Mouse (Mus musculus) macrophage (primary cell): Measurements from ENCODE around the gene Uba2. TPM values are rescaled to one million over a fixed set of nuclear protein-coding genes. Genes with fewer than 3 reads are reported as not detected.
"Not testable (repeated sequence)": the region's sequence is repeated elsewhere in the genome, so short reads cannot be mapped to it uniquely, and the experiment has no call there.

Experiments
- H3K27ac ChIP-seq: fragments of 350-480 bp; formaldehyde crosslinking; 2 replicates; pipeline ENCODE4 v1.9.0; 2021
- H3K36me3 ChIP-seq: fragments of 350-480 bp; formaldehyde crosslinking; 2 replicates; pipeline ENCODE4 v1.9.0; 2021; ENCODE audit errors: inconsistent target
- H3K4me3 ChIP-seq: fragments of 350-480 bp; formaldehyde crosslinking; 2 replicates; pipeline ENCODE4 v1.9.0; 2021; ENCODE audit errors: inconsistent target
- H3K79me2 ChIP-seq: fragments of 350-480 bp; formaldehyde crosslinking; 2 replicates; pipeline ENCODE4 v1.9.0; 2021; ENCODE audit errors: inconsistent target
- WGBS: methylation state at CpG from one replicate; pipeline ENCODE4 v1.1.7; 2026; ENCODE audit warnings: inconsistent platforms; ENCODE audit not compliant: missing documents; 5-methylcytosine and 5-hydroxymethylcytosine counted together
- polyA plus RNA-seq: library from polyadenylated mRNA; stranded (reverse); fragments of 250-400 nt; gene quantifications from 3 replicates; pipeline ENCODE4 v1.2.4, GENCODE M21; 2018; ENCODE audit warnings: inconsistent platforms

Uba2 gene
- polyA plus RNA-seq, 1 experiment from 2014 or later, result 48.6 TPM

DNA sequence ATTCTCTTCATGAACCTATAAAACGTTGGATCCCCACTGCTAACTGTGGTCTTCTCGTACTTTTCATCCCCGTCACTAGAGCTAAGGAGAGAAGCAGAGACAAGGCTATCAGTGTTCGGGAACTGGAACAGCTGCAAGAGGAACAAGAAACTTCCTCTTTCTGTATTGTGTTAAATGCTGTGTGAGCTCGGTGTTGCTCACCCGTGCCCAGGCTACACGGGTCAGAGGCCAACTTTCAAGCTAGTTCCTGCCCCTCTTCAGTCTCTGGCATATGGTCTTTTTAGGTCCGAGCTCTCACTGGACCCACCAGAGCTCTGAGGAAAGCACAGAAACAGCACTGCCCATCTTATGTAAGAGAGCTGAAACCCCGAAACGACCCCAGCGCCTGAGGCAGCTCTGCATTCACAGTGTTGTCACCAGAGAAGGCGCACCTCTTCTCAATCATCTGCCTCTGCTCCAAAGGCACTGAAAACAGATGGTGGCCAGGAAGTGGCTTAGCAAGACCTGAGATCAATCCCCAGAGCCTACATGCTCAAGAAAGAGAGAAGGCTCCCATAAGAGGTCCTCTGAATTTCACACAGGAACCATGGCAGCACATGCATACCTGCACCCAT, 20.1 kb upstream of the Uba2 start:
- peaks cover 31% of the 10 kb centered on the region for H3K79me2 ChIP-seq
- H3K36me3 ChIP-seq, result peaks cover 38% of the 10 kb centered on the region
- H3K4me3 ChIP-seq, result no peak overlapping the region
- 18% methylated on average over 12 of the region's 12 CpGs for WGBS
- H3K27ac ChIP-seq, result peak overlapping the region; percentile 63

DNA sequence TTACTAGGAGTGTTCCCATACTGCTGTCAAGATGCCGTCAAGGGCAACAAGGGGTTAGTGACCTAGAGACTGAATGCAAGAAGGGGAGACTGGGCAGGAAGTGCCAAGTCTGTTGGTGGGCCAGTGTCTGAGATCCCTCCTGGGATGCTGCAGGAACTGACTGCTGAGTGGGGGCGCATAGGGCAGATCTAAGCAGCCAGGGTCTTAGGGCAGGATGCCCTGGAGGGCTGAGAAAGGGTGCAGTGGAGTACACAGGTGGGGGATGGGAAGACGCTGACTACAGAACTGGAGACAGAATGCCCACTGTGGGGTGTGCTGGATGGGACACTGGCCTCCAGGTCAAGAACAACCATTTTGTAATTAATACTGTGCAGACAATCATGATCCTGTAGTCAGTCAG, 14.4 kb upstream of the Uba2 start:
- Histone ChIP-seq H3K4me3 (no peak overlapping the region), H3K36me3 (peaks cover 51% of the 10 kb centered on the region)
- 94% methylated on average over 3 of the region's 3 CpGs for WGBS

DNA sequence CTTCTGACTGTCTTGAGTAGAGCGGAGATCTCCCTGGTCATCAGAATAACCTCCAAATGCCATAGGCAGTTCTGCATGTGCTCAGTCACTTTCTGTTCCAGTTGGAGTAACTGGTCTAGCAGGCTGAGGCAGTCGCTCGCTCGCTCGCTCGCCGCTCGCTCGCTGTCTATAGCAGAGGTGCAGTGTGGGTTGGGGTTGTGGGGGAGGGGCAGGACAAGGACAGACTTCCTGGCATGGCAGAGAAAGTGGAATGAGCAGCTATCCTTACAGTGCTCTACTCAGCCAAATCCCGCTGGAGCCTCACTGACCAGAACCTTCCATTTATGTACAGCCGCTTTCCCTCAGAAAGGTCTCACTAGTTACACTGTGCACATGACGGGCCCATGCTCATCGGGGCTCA, 14.0 kb upstream of the Uba2 start:
- Histone ChIP-seq H3K79me2 (no peaks in the 10 kb centered on the region), H3K4me3 (no peak overlapping the region), H3K36me3 (peaks cover 46% of the 10 kb centered on the region), H3K27ac (no peak overlapping the region)
- over 99% methylated on average over 13 of the region's 13 CpGs for WGBS

More for the DNA sequence above, 14.4 kb upstream of the Uba2 start:
- H3K79me2 ChIP-seq, result no peaks in the 10 kb centered on the region
- no peak overlapping the region for H3K27ac ChIP-seq

DNA sequence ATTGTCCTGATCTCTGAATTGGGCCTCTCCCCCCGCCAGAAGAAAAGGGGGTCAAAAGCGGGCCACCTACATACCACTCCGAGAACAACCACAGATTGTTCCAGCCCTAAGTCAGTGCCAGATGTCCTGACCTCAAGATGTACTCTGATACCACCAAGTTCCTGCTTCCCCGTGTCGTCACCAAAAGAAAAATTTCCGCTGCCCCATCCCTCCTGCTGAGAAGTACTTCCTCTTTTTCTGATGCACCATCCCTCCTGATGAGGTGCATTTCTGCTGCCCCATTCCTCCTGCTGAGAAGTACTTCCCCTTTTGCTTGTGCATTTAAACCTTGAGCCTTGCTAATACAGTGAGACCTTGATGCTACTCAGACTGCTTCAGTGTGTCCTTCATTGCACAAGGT, 6.8 kb upstream of the Uba2 start:
- H3K4me3 ChIP-seq, H3K36me3 ChIP-seq, H3K27ac ChIP-seq, H3K79me2 ChIP-seq: not testable (repeated sequence)
- 79% methylated on average over 5 of the region's 6 CpGs for WGBS

DNA sequence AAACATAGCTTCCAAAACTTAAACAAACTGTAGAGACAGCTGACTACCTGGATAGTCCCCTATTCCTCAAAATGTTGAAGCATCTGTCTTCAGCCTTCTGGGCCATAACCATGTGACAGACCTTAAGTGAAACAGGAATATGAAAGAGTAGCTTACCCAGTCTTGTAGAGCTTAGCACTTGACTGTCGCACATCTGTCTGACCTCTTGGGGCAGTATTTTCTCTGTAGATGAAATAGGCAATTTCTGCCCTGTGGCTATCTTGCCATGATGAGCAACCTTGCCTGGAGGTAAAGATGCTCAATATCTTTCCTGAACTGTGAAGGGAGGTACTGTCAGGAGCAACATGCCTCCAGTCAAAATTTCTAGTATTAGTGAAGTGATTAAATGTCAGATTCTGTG, 2.9 kb upstream of the Uba2 start:
- Histone ChIP-seq H3K79me2 (peaks cover 10% of the 10 kb centered on the region), H3K36me3 (no peaks in the 10 kb centered on the region), H3K27ac (no peak overlapping the region), H3K4me3 (no peak overlapping the region)
- 93% methylated on average over 1 of the region's 1 CpGs for WGBS

DNA sequence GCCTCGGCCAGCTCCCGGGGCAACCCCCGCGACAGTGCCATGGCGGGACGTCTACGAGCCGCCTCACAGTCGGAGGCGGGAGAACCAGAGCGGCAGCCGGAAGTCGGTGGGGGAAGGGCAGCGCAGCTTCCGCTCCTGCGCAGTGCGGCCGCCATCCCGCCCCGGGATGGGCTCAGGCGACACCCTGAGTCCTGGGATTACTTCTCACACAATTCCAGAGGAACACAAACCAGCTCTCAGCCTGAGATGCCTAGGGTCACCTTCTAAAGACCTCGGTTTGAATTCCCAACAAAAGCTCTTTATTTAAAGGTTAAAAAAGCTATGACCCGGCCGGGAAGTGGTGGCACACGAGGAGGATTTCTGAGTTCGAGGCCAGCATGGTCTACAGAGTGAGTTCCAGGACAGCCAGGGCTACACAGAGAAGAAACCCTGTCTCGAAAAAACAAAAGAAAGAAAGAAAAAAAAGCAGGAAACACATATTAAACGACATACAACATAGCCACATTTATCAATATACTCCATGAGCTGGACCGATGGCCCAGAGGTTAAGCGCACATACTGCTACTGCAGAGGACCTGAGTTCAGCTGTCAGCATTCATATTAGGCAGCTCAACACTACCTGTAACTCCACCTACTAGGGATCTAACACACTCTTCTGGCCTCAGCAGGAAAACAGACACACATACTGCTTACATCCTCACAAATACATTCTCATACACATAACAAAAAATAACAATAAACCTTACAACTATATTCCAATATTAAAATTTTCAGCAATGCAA, 738 bp downstream of the Uba2 start:
- WGBS, result 8% methylated on average over 29 of the region's 30 CpGs
- Histone ChIP-seq H3K27ac (no peak overlapping the region), H3K79me2 (peaks cover 39% of the 10 kb centered on the region), H3K4me3 (peak overlapping the region; percentile 78; the same call in 1 of the 2 replicates), H3K36me3 (peaks cover 12% of the 10 kb centered on the region)

DNA sequence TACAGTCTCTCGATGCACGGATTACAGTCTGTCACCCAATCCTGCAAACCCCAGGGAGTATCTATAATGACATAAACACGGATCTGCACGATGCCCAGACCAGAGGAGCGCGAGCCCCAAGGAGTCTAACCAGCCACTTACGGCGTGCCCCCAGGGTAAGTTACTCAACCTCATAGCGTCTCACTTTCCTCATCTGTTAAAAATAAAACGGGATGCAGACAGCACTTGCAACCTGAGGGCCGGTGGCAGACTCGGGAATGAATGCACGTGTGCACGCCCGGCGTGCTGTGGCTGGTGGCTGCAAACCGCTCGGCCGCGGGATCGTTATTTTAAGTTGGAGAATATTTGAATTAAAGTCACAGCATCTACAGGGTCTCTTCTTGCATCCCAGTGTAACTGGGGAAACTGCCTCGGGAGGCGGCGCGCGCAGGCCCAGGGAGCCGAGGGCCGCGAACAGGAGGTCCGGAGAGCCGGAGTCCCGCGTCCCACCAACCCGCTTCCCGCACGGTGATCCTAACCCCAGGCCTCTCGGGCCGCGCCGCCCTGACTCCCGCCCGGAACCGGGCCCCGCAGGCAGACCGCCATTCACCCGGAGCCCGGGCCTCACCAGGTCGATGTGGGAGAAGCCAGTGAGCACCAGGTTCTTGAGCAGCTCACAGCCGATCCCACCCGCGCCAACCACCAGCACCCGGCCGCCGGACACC, 1.5 kb downstream of the Uba2 start:
- Histone ChIP-seq H3K4me3 (peak overlapping the region; percentile 78), H3K36me3 (peaks cover 19% of the 10 kb centered on the region), H3K27ac (peak overlapping the region; percentile 34), H3K79me2 (peaks cover 39% of the 10 kb centered on the region)
- 0% methylated on average over 53 of the region's 54 CpGs for WGBS

DNA sequence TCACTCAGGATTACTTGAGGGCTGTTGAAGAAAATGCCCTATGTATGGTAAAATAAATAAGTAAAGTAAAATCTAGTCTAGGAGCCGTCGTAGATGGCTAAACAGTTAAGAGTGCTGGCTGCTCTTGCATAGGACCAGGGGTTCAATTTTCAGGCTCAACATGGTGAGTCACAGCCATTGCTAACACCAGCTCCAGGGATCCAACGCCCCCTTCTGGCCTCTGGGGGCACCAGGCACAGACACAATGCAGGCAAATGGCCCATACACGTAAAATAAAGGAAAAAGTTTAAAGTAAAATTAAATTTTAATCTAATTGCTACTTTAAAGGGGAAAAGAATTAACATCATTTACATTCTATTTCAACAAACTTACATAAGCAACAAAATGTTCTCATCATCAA, 2.5 kb downstream of the Uba2 start:
- H3K79me2 ChIP-seq, result peaks cover 39% of the 10 kb centered on the region
- WGBS, result 48% methylated on average over 3 of the region's 4 CpGs
- no peak overlapping the region for H3K27ac ChIP-seq
- peaks cover 29% of the 10 kb centered on the region for H3K36me3 ChIP-seq
- H3K4me3 ChIP-seq, result peak overlapping the region; percentile 78

DNA sequence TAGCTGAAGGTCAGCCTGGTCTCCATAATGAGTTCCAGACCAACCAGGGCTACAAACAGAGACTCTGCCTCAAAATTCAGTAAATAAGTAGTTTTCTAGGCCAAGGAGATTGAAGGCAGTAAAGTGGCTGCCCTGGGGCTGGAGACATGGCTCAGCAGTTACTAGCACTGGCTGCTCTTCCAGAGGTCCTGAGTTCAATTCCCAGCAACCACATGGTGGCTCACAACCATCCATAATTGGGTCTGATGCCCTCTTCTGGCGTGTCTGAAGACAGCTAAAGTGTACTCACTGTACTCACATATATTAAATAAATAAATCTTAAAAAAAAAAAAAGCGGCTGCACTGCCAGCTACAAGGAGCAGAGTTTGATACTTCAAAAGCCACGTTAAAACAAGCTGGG, 3.4 kb downstream of the Uba2 start:
- 91% methylated on average over 3 of the region's 3 CpGs for WGBS
- no peak overlapping the region for H3K4me3 ChIP-seq
- peaks cover 39% of the 10 kb centered on the region for H3K79me2 ChIP-seq
- H3K27ac ChIP-seq, result no peak overlapping the region
- H3K36me3 ChIP-seq, result peaks cover 37% of the 10 kb centered on the region

DNA sequence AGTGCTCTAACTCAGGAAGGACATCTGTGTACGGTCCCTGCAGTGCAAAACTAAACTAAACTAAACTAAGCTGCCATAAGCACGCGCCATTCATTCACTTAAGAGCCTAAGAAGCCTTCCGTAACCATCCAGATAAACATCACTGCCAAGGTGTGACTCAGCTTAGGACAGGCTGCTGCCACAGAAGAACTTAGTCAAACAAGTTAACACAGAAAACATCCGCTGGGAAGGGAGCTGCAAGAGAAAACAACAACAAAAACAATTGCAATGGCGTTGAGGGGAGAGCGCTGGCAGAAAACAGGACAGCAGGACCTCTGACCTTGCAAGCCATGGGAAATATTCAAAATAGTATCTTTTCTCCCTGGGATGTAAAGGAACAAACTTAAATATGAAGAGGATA, 4.7 kb downstream of the Uba2 start:
- peaks cover 48% of the 10 kb centered on the region for H3K36me3 ChIP-seq
- 89% methylated on average over 7 of the region's 7 CpGs for WGBS
- H3K27ac ChIP-seq, result no peak overlapping the region
- peaks cover 39% of the 10 kb centered on the region for H3K79me2 ChIP-seq
- H3K4me3 ChIP-seq, result no peak overlapping the region

DNA sequence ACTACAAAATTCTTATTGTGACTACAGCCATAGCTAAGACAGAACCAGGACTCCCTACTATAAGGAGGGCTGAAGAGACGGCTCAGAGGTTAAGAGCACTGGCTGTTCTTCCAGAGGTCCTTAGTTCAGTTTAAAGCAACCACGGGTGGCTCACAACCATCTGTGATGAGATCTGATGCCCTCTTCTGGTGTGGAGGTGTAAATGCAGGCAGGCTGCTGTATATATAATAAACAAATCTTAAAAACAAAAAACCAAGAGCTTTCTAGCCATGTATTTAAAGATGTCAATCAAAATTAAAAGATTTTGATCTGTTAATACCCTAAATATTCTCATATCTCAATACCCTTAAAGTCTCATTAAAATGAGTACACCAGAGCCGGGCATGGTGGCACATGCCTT, 10.2 kb downstream of the Uba2 start:
- H3K79me2 ChIP-seq, result no peaks in the 10 kb centered on the region; the same call in 1 of the 2 replicates
- 100% methylated on average over 2 of the region's 3 CpGs for WGBS

DNA sequence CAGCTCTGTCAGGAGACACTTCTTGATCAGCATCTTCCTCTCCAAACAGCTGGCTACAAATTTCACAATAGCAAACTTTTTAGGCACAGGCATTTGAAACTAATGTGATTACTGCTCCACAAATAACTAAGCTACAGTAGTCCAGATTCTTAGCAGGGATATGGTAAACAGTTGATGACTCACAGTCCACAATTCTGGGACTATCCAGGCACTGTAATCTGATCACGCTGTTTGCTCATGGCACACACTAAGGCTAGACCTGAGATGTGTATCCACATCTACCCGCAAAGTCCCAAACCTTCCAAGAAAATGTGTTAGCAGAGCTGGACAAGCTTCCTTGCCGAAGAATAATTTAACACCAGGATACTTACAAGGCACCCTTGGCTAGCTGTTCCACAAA, 11.4 kb downstream of the Uba2 start:
- H3K36me3 ChIP-seq, result peaks cover 89% of the 10 kb centered on the region
- no peak overlapping the region for H3K4me3 ChIP-seq
- no peaks in the 10 kb centered on the region; the same call in 1 of the 2 replicates for H3K79me2 ChIP-seq
- H3K27ac ChIP-seq, result no peak overlapping the region
- 97% methylated on average over 3 of the region's 3 CpGs for WGBS

More for the DNA sequence above, 10.2 kb downstream of the Uba2 start:
- H3K36me3 ChIP-seq, result peaks cover 86% of the 10 kb centered on the region
- no peak overlapping the region for H3K27ac ChIP-seq
- no peak overlapping the region for H3K4me3 ChIP-seq

DNA sequence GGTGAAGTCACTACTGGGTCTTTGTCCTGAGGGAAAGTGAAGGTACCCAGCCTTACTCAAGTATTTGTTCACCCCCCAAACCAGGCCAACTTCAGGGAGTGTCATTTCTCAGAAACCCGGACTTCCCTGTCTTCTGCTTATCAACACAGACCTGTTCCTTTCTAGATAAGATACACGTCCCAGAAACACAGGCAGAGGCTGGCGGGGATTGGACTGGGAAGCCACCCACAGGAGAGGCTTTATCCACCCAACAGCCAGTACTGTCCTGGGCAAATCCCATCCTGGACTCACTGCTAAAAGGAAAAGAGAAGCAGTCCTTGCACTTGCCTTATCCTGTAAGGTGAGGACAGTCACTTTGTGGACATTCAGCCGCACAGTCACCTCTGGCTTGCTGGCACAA, 22.2 kb downstream of the Uba2 start:
- no peaks in the 10 kb centered on the region; the same call in 1 of the 2 replicates for H3K79me2 ChIP-seq
- no peak overlapping the region for H3K27ac ChIP-seq
- WGBS, result 90% methylated on average over 4 of the region's 4 CpGs
- peaks cover 86% of the 10 kb centered on the region for H3K36me3 ChIP-seq
- no peak overlapping the region for H3K4me3 ChIP-seq

DNA sequence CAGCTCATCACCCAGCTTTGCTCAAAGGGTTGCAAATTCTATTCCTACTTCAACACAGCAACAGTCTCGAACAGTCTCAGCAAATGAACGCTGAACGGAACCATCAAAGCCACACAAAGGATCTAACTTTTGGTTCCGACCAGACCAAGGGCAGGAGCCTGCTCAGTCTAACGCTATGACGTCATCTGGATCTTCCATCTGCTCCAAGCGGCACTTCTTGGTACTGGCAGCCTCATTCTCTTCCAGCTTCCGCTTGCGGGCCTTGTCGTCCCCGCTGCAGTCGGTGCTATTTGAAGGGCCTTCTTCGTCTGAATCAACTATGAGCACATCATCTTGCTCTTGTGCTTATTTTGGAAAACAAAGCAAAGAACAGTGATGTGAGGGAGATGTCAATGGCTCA, 28.3 kb downstream of the Uba2 start:
- Histone ChIP-seq H3K36me3 (peaks cover 57% of the 10 kb centered on the region), H3K4me3 (no peak overlapping the region), H3K79me2 (no peaks in the 10 kb centered on the region), H3K27ac (no peak overlapping the region)
- WGBS, result 92% methylated on average over 12 of the region's 13 CpGs

DNA sequence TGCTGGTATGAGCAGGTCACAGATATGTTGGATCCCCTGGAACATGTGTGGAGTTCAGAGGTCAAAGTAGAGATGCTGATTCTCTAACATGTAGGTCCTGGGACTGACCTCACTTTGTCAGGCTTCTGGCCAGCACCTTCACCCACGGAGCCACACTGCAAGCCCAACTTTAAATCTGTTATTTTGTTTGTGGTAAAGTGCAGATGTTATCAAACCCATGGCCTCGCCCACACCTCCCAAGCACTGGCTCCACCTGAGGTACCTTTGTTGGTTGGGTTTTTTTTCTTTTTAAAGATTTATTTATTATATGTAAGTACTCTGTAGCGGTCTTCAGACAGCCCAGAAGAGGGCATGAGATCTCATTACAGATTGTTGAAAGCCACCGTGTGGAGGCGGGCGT, 29.9 kb downstream of the Uba2 start:
- H3K27ac ChIP-seq, result no peak overlapping the region
- WGBS, result 96% methylated on average over 4 of the region's 6 CpGs
- H3K79me2 ChIP-seq, result no peaks in the 10 kb centered on the region
- peaks cover 43% of the 10 kb centered on the region for H3K36me3 ChIP-seq
- H3K4me3 ChIP-seq, result no peak overlapping the region
